Mouse (Mus musculus) liver, embryonic 14.5 days (tissue): ENCODE measurements around the gene Ccser1.

Source experiments
- CTCF ChIP-seq: IDR thresholded peaks from 2 replicates; pipeline ENCODE4 v1.5.1; 2016; ENCODE audit warnings: antibody characterized with exemption, low read depth, control low read depth
- EP300 ChIP-seq: IDR thresholded peaks from 2 replicates; pipeline ENCODE4 v1.6.1; 2016; ENCODE audit warnings: antibody characterized with exemption, low read depth

- no peak for TF ChIP-seq EP300
- TF ChIP-seq CTCF = no peak
Measured at GRCm38 (mm10) chr6:61540732-61541131, 360.6 kb downstream of the Ccser1 start.
